Mouse (Mus musculus) stomach, embryonic 14.5 days (tissue): ENCODE results near the gene Myh3. TPM values are rescaled to one million over a fixed set of nuclear protein-coding genes. Genes with fewer than 3 reads are reported as not detected.

Experiments
- ATAC-seq: fragments of 200-750 bp; cut with Nextera tagmentation; 2 replicates; pipeline ENCODE4 v1.8.0; 2017; ENCODE audit warnings: low read depth, moderate TSS enrichment; ENCODE audit not compliant: insufficient number of reproducible peaks, insufficient read depth, low FRiP score
- H3K27ac ChIP-seq: fragments of 300-500 bp; sonication (generic); 2 replicates; pipeline ENCODE4 v1.5.1; 2014; ENCODE audit warnings: mild to moderate bottlenecking, low read length, moderate library complexity, mixed read lengths
- H3K27me3 ChIP-seq: fragments of 300-500 bp; sonication (generic); 2 replicates; pipeline ENCODE4 v1.6.1; 2014; ENCODE audit warnings: low read length, control low read depth, mixed read lengths; ENCODE audit not compliant: control insufficient read depth, insufficient read depth
- H3K36me3 ChIP-seq: fragments of 300-500 bp; sonication (generic); 2 replicates; pipeline ENCODE4 v1.6.1; 2014; ENCODE audit warnings: mild to moderate bottlenecking, control low read depth, low read length, moderate library complexity, mixed read lengths; ENCODE audit not compliant: control insufficient read depth, insufficient read depth
- H3K4me1 ChIP-seq: fragments of 300-500 bp; sonication (generic); 2 replicates; pipeline ENCODE4 v1.6.1; 2014; ENCODE audit warnings: low read length, control low read depth, mixed read lengths; ENCODE audit not compliant: control insufficient read depth, insufficient read depth
- H3K4me2 ChIP-seq: fragments of 300-500 bp; sonication (generic); replicated peaks from 2 replicates; pipeline ENCODE4 v1.6.1; 2014; ENCODE audit warnings: low read depth, low read length, control low read depth
- H3K4me3 ChIP-seq: fragments of 300-500 bp; sonication (generic); 2 replicates; pipeline ENCODE4 v1.5.1; 2014; ENCODE audit warnings: low read depth, low read length, control low read depth
- H3K9ac ChIP-seq: fragments of 300-500 bp; sonication (generic); replicated peaks from 2 replicates; pipeline ENCODE4 v1.6.1; 2014; ENCODE audit warnings: low read depth, mild to moderate bottlenecking, control low read depth, low read length, moderate library complexity, mixed read lengths
- H3K9me3 ChIP-seq: fragments of 300-500 bp; sonication (generic); 2 replicates; pipeline ENCODE4 v1.6.1; 2016; ENCODE audit warnings: low read depth, low read length, control low read depth; ENCODE audit not compliant: control insufficient read depth
- WGBS: fragments of 180-500 bp; shearing (Covaris S2); extraction: QIAGEN DNeasy Blood & Tissue Kit; methylation state at CpG from one replicate; pipeline ENCODE4 v1.1.7; 2014; 5-methylcytosine and 5-hydroxymethylcytosine counted together
- polyA plus RNA-seq: library from polyadenylated mRNA; unstranded; fragments of >200 nt; fragmentation: Nextera tagmentation; extraction: Ambion mirVana; gene quantifications from 2 replicates; pipeline ENCODE4 v1.2.1, GENCODE M21; 2014

Myh3 gene
- polyA plus RNA-seq, 1 experiment from 2014 or later: 0.20 TPM

GRCm38 (mm10) chr11:67144559-67145265 is 66.6 kb downstream of the Myh3 start:
- ATAC-seq: no peak
- 69% methylated on average over 6 of the region's 6 CpGs for WGBS
- Histone ChIP-seq H3K4me2 (no peak overlapping the region), H3K4me1 (no peaks in the 10 kb centered on the region), H3K36me3 (no peaks in the 10 kb centered on the region), H3K27ac (no peak overlapping the region), H3K4me3 (no peak overlapping the region), H3K9me3 (no peaks in the 10 kb centered on the region), H3K9ac (no peak overlapping the region), H3K27me3 (no peaks in the 10 kb centered on the region)

- H3K4me3 ChIP-seq: no peak overlapping the region
- H3K27me3 ChIP-seq: no peaks in the 10 kb centered on the region
- H3K9me3 ChIP-seq: no peaks in the 10 kb centered on the region
- no peaks in the 10 kb centered on the region for H3K4me1 ChIP-seq
- no peak for ATAC-seq
- no peak overlapping the region for H3K27ac ChIP-seq
- H3K4me2 ChIP-seq: no peak overlapping the region
- WGBS: 84% methylated on average over 5 of the region's 5 CpGs
- no peak overlapping the region for H3K9ac ChIP-seq
- no peaks in the 10 kb centered on the region for H3K36me3 ChIP-seq
These were observed 67.6 kb downstream of the Myh3 start for GRCm38 (mm10) chr11:67145482-67146408.

GRCm38 (mm10) chr11:67146409-67147282 is 68.5 kb downstream of the Myh3 start:
- Histone ChIP-seq H3K9ac (no peak overlapping the region), H3K36me3 (no peaks in the 10 kb centered on the region), H3K4me1 (no peaks in the 10 kb centered on the region), H3K4me3 (no peak overlapping the region), H3K9me3 (no peaks in the 10 kb centered on the region), H3K27me3 (no peaks in the 10 kb centered on the region), H3K27ac (no peak overlapping the region), H3K4me2 (no peak overlapping the region)
- WGBS: 90% methylated on average over 4 of the region's 4 CpGs
- no peak for ATAC-seq

- Histone ChIP-seq H3K4me1 (no peaks in the 10 kb centered on the region), H3K9me3 (no peaks in the 10 kb centered on the region), H3K9ac (no peak overlapping the region), H3K36me3 (no peaks in the 10 kb centered on the region), H3K27me3 (no peaks in the 10 kb centered on the region), H3K27ac (no peak overlapping the region), H3K4me3 (no peak overlapping the region), H3K4me2 (no peak overlapping the region)
- WGBS: 94% methylated on average over 12 of the region's 12 CpGs
- no peak for ATAC-seq
These were observed 69.3 kb downstream of the Myh3 start for GRCm38 (mm10) chr11:67147283-67147921.

- ATAC-seq: no peak
- H3K4me2 ChIP-seq: no peak overlapping the region
- no peaks in the 10 kb centered on the region for H3K9me3 ChIP-seq
- WGBS: 65% methylated on average over 4 of the region's 4 CpGs
- H3K4me1 ChIP-seq: no peaks in the 10 kb centered on the region
- H3K27me3 ChIP-seq: no peaks in the 10 kb centered on the region
- H3K27ac ChIP-seq: no peak overlapping the region
- H3K36me3 ChIP-seq: no peaks in the 10 kb centered on the region
- H3K9ac ChIP-seq: no peak overlapping the region
- H3K4me3 ChIP-seq: no peak overlapping the region
These were observed 70.3 kb downstream of the Myh3 start for GRCm38 (mm10) chr11:67148286-67149012.

- Histone ChIP-seq H3K36me3 (no peaks in the 10 kb centered on the region), H3K9me3 (no peaks in the 10 kb centered on the region), H3K4me3 (no peak overlapping the region), H3K9ac (no peak overlapping the region), H3K4me2 (no peak overlapping the region), H3K27me3 (no peaks in the 10 kb centered on the region), H3K4me1 (no peaks in the 10 kb centered on the region), H3K27ac (no peak overlapping the region)
- 88% methylated on average over 2 of the region's 2 CpGs for WGBS
- ATAC-seq: no peak
These were observed 72.1 kb downstream of the Myh3 start for GRCm38 (mm10) chr11:67150237-67150636.

GRCm38 (mm10) chr11:67151159-67151558 is 73.1 kb downstream of the Myh3 start:
- Histone ChIP-seq H3K27me3 (no peaks in the 10 kb centered on the region), H3K27ac (no peak overlapping the region), H3K4me2 (no peak overlapping the region), H3K9ac (no peak overlapping the region), H3K9me3 (no peaks in the 10 kb centered on the region), H3K4me3 (no peak overlapping the region), H3K4me1 (no peaks in the 10 kb centered on the region), H3K36me3 (no peaks in the 10 kb centered on the region)
- WGBS: 81% methylated on average over 3 of the region's 3 CpGs
- ATAC-seq: no peak
